Mouse (Mus musculus): ENCODE data around the gene Tex12.

Gene Tex12

GRCm38 (mm10) chr9:50554241-50555093 is 6.7 kb downstream of the Tex12 start, which contains the start of gene Il18:
Gene Il18, plus strand, starts transcription at chr9:50554827.
- DNase-seq, result peak; percentile 50

GRCm38 (mm10) chr9:50553547-50553946 is 7.6 kb downstream of the Tex12 start:
- no peak for DNase-seq

- DNase-seq, result no peak
These were observed 8.9 kb downstream of the Tex12 start for GRCm38 (mm10) chr9:50552206-50552605.

- no peak for DNase-seq
These were observed 12.2 kb downstream of the Tex12 start for GRCm38 (mm10) chr9:50548936-50549335.

GRCm38 (mm10) chr9:50547859-50548478 is 13.2 kb downstream of the Tex12 start:
- DNase-seq, result peak; percentile 45

- DNase-seq, result no peak
These were observed 18.7 kb downstream of the Tex12 start for GRCm38 (mm10) chr9:50542401-50542800.

GRCm38 (mm10) chr9:50540170-50540569 is 21.0 kb downstream of the Tex12 start:
- DNase-seq, result no peak

GRCm38 (mm10) chr9:50537295-50537694 is 23.8 kb downstream of the Tex12 start:
- DNase-seq, result no peak

- DNase-seq, result no peak
These were observed 24.5 kb downstream of the Tex12 start for GRCm38 (mm10) chr9:50536603-50537135.

- DNase-seq, result no peak
These were observed 25.2 kb downstream of the Tex12 start for GRCm38 (mm10) chr9:50535930-50536329.

GRCm38 (mm10) chr9:50533791-50534190 is 27.3 kb downstream of the Tex12 start:
- no peak for DNase-seq

- DNase-seq, result peak; percentile 73
These were observed 27.8 kb downstream of the Tex12 start for GRCm38 (mm10) chr9:50533328-50533727.

- DNase-seq, result peak; percentile 62
These were observed 30.2 kb downstream of the Tex12 start for GRCm38 (mm10) chr9:50530890-50531289.

GRCm38 (mm10) chr9:50528293-50528892 is 32.7 kb downstream of the Tex12 start, which contains the start of gene Pts:
Gene Pts, minus strand, starts transcription at chr9:50528724.
- peak; percentile 99 for DNase-seq

- peak; percentile 52 for DNase-seq
These were observed 33.3 kb downstream of the Tex12 start for GRCm38 (mm10) chr9:50527860-50528259.

- no peak for DNase-seq
These were observed 35.5 kb downstream of the Tex12 start for GRCm38 (mm10) chr9:50525585-50525984.

GRCm38 (mm10) chr9:50524936-50525335 is 36.2 kb downstream of the Tex12 start:
- DNase-seq, result no peak

GRCm38 (mm10) chr9:50522574-50522973 is 38.6 kb downstream of the Tex12 start:
- DNase-seq, result no peak

- DNase-seq, result no peak
These were observed 39.6 kb downstream of the Tex12 start for GRCm38 (mm10) chr9:50521562-50521961.

GRCm38 (mm10) chr9:50520748-50521147 is 40.4 kb downstream of the Tex12 start:
- no peak for DNase-seq

- peak; percentile 58 for DNase-seq
These were observed 42.3 kb downstream of the Tex12 start for GRCm38 (mm10) chr9:50518781-50519180.

- no peak for DNase-seq
These were observed 45.7 kb downstream of the Tex12 start for GRCm38 (mm10) chr9:50515462-50515861.

- DNase-seq, result no peak
These were observed 53.6 kb downstream of the Tex12 start for GRCm38 (mm10) chr9:50507570-50507969.
